Mouse (Mus musculus) myocyte (in vitro differentiated cells): ENCODE results near the gene Rheb. TPM values are rescaled to one million over a fixed set of nuclear protein-coding genes. Genes with fewer than 3 reads are reported as not detected.

ENCODE experiments used
- H3K27me3 ChIP-seq: one replicate; pipeline ENCODE4 v1.6.1; 2011; ENCODE audit not compliant: control insufficient read depth, insufficient read depth, insufficient read length
- H3K36me3 ChIP-seq: one replicate; pipeline ENCODE4 v1.6.1; 2011; ENCODE audit not compliant: control insufficient read depth, insufficient read depth
- H3K4me2 ChIP-seq: one replicate; pipeline ENCODE4 v1.6.1; 2011; ENCODE audit warnings: low read depth, control low read depth
- H3K4me3 ChIP-seq: one replicate; pipeline ENCODE4 v1.5.1; 2011; ENCODE audit warnings: mild to moderate bottlenecking, control low read depth, moderate library complexity
- H3K79me2 ChIP-seq: one replicate; pipeline ENCODE4 v1.6.1; 2011; ENCODE audit not compliant: control insufficient read depth, insufficient read depth
- H3ac ChIP-seq: one replicate; pipeline ENCODE4 v1.6.1; 2011; ENCODE audit not compliant: control insufficient read depth, insufficient read length
- CEBPB ChIP-seq: IDR thresholded peaks from 2 replicates; pipeline ENCODE4 v1.6.1; 2011; ENCODE audit warnings: mild to moderate bottlenecking, moderate library complexity; ENCODE audit not compliant: poor library complexity, insufficient read depth, severe bottlenecking
- E2F4 ChIP-seq: IDR thresholded peaks from one replicate; pipeline ENCODE4 v1.6.1; 2011; ENCODE audit warnings: mild to moderate bottlenecking, control low read depth, moderate library complexity; ENCODE audit not compliant: insufficient read depth
- MAX ChIP-seq: IDR thresholded peaks from one replicate; pipeline ENCODE4 v1.6.1; 2011; ENCODE audit warnings: low read depth, mild to moderate bottlenecking, control low read depth
- MYOD1 ChIP-seq, 3 experiments: IDR thresholded peaks; one replicate each; pipeline ENCODE4 v1.6.1; 2011; ENCODE audit warnings: control low read depth in 2 of 3, low read depth in 2 of 3, mild to moderate bottlenecking in 2 of 3, moderate library complexity in 1 of 3; ENCODE audit not compliant: insufficient read length in 2 of 3, control insufficient read depth in 1 of 3
- MYOG ChIP-seq, 3 experiments: IDR thresholded peaks; one replicate each; pipeline ENCODE4 v1.6.1; 2011; ENCODE audit warnings: control low read depth in 2 of 3, low read depth in 2 of 3, mild to moderate bottlenecking in 2 of 3; ENCODE audit not compliant: insufficient read length in 2 of 3, control insufficient read depth in 1 of 3, insufficient read depth in 1 of 3
- POLR2A ChIP-seq: IDR thresholded peaks from one replicate; pipeline ENCODE4 v1.6.1; 2011; ENCODE audit warnings: low read depth, mild to moderate bottlenecking, control low read depth, moderate library complexity; ENCODE audit not compliant: insufficient read length
- POLR2AphosphoS2 ChIP-seq: IDR thresholded peaks from one replicate; pipeline ENCODE4 v1.6.1; 2011; ENCODE audit warnings: low read depth, control low read depth; ENCODE audit not compliant: insufficient read length
- REST ChIP-seq: IDR thresholded peaks from one replicate; pipeline ENCODE4 v1.6.1; 2011; ENCODE audit warnings: mild to moderate bottlenecking, control low read depth, moderate library complexity; ENCODE audit not compliant: insufficient read depth, insufficient read length
- SRF ChIP-seq: IDR thresholded peaks from one replicate; pipeline ENCODE4 v1.6.1; 2011; ENCODE audit warnings: low read depth; ENCODE audit not compliant: control insufficient read depth, insufficient read length
- TCF12 ChIP-seq: IDR thresholded peaks from one replicate; pipeline ENCODE4 v1.6.1; 2011; ENCODE audit warnings: mild to moderate bottlenecking, control low read depth; ENCODE audit not compliant: poor library complexity, insufficient read depth, severe bottlenecking
- TCF3 ChIP-seq: IDR thresholded peaks from one replicate; pipeline ENCODE4 v1.6.1; 2011; ENCODE audit warnings: low read depth, control low read depth; ENCODE audit not compliant: insufficient read length
- USF1 ChIP-seq: IDR thresholded peaks from one replicate; pipeline ENCODE4 v1.6.1; 2011; ENCODE audit warnings: low read depth, mild to moderate bottlenecking, control low read depth, moderate library complexity
- polyA plus RNA-seq: library from polyadenylated mRNA; unstranded; fragments of >200 nt; fragmentation: generic; extraction: Trizol; gene quantifications from one replicate; pipeline ENCODE4 v1.2.1, GENCODE M21; 2012; ENCODE audit warnings: missing spikeins

The Rheb gene
- polyA plus RNA-seq, 1 experiment = 64.4 TPM

DNA sequence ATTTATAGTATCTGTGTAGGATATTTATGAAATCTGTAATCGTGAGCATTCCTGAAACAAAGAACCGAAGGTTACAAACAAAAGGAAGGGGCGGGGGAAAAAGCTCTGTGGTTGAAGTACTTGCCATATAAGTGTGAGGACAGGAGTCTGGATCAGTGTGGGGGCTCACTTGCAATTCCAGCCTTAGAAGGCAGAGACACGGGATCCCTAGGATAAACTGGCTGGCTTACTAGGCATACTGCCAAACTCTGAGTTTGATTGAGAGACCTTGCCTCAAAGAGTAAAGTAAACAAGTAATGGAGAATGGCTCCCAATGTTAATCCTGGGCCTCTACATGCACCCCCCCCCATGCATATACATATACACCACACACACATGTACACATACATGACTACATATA is 36.3 kb upstream of the Rheb start:
- no peaks in the 10 kb centered on the region for H3K79me2 ChIP-seq
- no peak overlapping the region for H3K4me2 ChIP-seq
- no peaks in the 10 kb centered on the region for H3K36me3 ChIP-seq
- no peaks in the 10 kb centered on the region for H3K27me3 ChIP-seq
- H3K4me3 ChIP-seq = no peak overlapping the region
- no peak for TF ChIP-seq SRF
- no peak for TF ChIP-seq MAX
- no peak for TF ChIP-seq E2F4
- TF ChIP-seq USF1 = no peak
- no peak for TF ChIP-seq TCF12
- no peak for TF ChIP-seq MYOD1 (IDR thresholded peaks at IDR 0.05; ENCODE audit: control insufficient read depth in 1 of 3, insufficient read length in 2 of 3, low read depth in 2 of 3)
- no peak for TF ChIP-seq CEBPB
- no peak for TF ChIP-seq MYOG (IDR thresholded peaks at IDR 0.05; ENCODE audit: control insufficient read depth in 1 of 3, insufficient read depth in 1 of 3, insufficient read length in 2 of 3, low read depth in 2 of 3)
- no peak for TF ChIP-seq POLR2A
- no peak for TF ChIP-seq REST
- TF ChIP-seq TCF3 = no peak
- no peak for TF ChIP-seq POLR2AphosphoS2
- no peak overlapping the region for H3ac ChIP-seq

DNA sequence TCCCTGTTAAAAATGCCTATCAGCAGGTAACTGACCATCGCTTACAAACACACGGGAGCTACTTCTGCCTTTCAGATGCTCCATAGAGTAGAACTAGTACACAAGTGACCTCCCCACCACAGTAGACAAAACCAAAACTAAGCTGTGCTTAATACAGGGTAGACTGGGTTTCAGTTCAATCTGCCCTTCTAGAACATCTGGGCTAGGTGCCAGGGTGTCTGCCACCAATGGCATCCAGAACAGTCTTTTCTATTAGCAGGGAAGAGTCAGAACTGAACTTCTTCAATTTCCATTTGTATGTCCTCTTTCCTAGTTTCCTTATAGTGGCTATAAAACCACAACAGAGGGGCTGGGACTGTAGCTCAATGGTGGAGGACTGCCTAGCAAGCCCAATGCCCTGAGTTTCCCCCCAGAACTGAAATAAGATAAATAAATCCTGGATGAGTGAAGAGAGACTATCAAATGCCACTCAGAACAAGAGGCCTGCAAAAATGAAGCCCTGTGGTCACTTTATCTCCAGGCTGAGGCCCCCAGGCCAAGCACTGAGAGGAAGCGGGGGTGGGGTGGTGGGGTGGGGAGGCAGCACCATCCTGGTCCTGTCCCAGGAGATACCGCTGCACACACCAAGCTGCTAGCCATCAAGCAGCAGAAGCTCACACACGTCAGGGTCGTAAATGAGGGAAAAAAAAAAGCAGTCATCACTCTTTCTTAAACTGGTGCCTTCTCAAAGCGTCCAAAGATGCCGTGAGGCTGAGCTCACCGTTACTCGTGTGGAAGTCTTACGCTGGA is 35.6 kb upstream of the Rheb start:
- H3K4me2 ChIP-seq = no peak overlapping the region
- no peak for TF ChIP-seq MAX
- no peak for TF ChIP-seq MYOD1 (IDR thresholded peaks at IDR 0.05; ENCODE audit: control insufficient read depth in 1 of 3, insufficient read length in 2 of 3, low read depth in 2 of 3)
- TF ChIP-seq TCF12 = no peak
- no peak for TF ChIP-seq TCF3
- no peak for TF ChIP-seq POLR2AphosphoS2
- no peak for TF ChIP-seq MYOG (IDR thresholded peaks at IDR 0.05; ENCODE audit: control insufficient read depth in 1 of 3, insufficient read depth in 1 of 3, insufficient read length in 2 of 3, low read depth in 2 of 3)
- TF ChIP-seq POLR2A = no peak
- no peak for TF ChIP-seq E2F4
- TF ChIP-seq SRF = no peak
- no peak for TF ChIP-seq CEBPB
- no peaks in the 10 kb centered on the region for H3K27me3 ChIP-seq
- H3K79me2 ChIP-seq = no peaks in the 10 kb centered on the region
- no peak overlapping the region for H3K4me3 ChIP-seq
- no peak overlapping the region for H3ac ChIP-seq
- H3K36me3 ChIP-seq = no peaks in the 10 kb centered on the region

DNA sequence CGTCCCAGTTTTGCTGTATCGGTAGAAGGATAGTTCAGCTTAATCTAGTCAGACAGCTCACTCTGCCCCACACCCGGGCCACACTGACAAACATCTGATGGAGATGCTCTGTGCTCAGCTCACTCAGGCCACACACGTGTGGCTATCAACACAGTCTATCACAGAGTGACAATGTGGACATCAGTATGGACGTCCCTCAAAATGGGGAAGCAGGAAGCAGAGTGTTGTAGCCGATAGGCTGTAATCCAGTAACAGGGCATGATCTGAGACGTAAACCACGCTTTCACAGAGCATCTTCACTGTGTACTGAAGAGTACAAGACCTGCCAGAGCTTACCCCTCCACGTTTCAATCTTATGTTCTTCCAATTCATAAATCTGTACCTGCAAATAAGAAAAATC is 34.2 kb upstream of the Rheb start:
- Histone ChIP-seq H3K4me2 (no peak overlapping the region), H3K79me2 (no peaks in the 10 kb centered on the region), H3K27me3 (no peaks in the 10 kb centered on the region), H3K36me3 (no peaks in the 10 kb centered on the region), H3K4me3 (no peak overlapping the region), H3ac (no peak overlapping the region)
- TF ChIP-seq MAX (no peak), TCF3 (no peak), TCF12 (no peak), E2F4 (no peak), MYOD1 (IDR thresholded peaks at IDR 0.05; ENCODE audit: control insufficient read depth in 1 of 3, insufficient read length in 2 of 3, low read depth in 2 of 3) (no peak), POLR2AphosphoS2 (no peak), USF1 (no peak), POLR2A (no peak), REST (no peak)

DNA sequence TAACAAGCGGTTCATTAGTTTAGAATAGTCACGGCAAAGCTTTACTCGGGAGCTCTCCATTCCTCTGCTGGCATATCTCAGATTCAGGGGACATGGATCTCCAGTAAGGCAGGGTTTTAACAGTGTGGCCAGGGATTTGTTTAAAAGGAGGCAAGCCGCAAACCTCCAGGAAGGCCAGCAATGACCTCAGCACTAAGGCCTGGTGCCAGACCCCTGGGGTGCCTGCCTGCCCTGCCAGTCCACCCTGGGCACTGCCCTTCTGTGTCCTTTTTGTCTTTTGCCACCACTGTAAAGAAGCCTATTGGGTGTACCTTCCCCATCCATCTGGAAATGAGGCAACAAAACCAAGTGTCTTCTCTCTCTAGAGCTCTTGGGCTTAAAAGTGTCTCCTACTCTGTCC is 31.7 kb upstream of the Rheb start:
- H3K36me3 ChIP-seq = no peaks in the 10 kb centered on the region
- H3K27me3 ChIP-seq = no peaks in the 10 kb centered on the region
- no peak overlapping the region for H3K4me2 ChIP-seq
- H3K4me3 ChIP-seq = no peak overlapping the region
- H3K79me2 ChIP-seq = no peaks in the 10 kb centered on the region
- TF ChIP-seq REST (no peak), TCF3 (no peak), MAX (no peak), MYOD1 (IDR thresholded peaks at IDR 0.05; ENCODE audit: control insufficient read depth in 1 of 3, insufficient read length in 2 of 3, low read depth in 2 of 3) (no peak), CEBPB (no peak), SRF (no peak), POLR2A (no peak), TCF12 (no peak), MYOG (IDR thresholded peaks at IDR 0.05; ENCODE audit: control insufficient read depth in 1 of 3, insufficient read depth in 1 of 3, insufficient read length in 2 of 3, low read depth in 2 of 3) (no peak), USF1 (no peak), E2F4 (no peak), POLR2AphosphoS2 (no peak)
- H3ac ChIP-seq = no peak overlapping the region
